Mouse (Mus musculus) cerebellum, adult 9-11 months (tissue): ENCODE results near the gene Map2k2.

Source experiments
- DNase-seq: peaks from one replicate; pipeline ENCODE4 v3.0.0; 2022

The Map2k2 gene

GRCm38 (mm10) chr10:81106113-81106721 lies 502 bp downstream of the Map2k2 start:
- peak; percentile 87 for DNase-seq

DNA sequence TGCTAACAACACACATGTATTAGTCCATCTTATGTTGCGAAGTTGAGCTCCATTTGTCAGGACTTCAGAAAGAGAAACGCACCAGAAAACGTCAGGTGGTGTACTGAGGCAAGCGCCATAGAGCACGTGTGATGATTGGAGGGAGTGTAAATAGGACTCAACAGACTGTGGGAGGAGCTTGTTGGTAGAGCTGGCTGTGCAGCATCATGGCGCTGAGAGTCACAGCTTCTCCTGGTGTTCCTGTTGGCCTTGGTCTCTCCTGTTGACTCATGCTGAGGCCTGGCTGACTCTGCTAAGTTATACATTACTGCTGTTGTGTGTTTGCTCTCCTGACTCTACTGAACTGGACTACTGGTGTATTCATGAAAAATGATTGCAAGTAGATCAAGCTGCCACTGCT lies 7.2 kb downstream of the Map2k2 start:
- no peak for DNase-seq

DNA sequence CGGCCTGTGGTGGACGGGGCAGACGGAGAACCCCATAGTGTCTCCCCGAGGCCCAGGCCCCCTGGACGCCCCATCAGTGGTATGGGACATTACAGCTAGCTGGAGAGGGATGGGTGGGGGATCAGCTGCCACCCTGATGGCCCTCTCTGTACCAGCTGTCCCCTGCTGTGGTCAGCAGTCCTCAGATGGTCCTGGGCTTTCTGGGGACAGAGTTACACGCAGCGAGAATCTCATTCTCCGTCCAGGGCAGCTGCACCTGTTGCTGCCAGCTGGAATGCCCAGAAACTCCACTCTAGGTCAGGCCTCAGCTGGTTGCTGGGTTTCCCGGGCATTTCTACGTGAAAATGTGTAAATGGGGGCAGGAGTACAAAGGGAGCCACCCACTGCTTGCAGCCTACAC lies 13.9 kb downstream of the Map2k2 start:
- DNase-seq = no peak

GRCm38 (mm10) chr10:81120650-81121049 lies 14.9 kb downstream of the Map2k2 start:
- no peak for DNase-seq

- DNase-seq = no peak
Observed at GRCm38 (mm10) chr10:81122889-81123288, 17.2 kb downstream of the Map2k2 start.

GRCm38 (mm10) chr10:81123500-81123899 lies 17.8 kb downstream of the Map2k2 start:
- DNase-seq = no peak

- DNase-seq = peak; percentile 74
Observed at GRCm38 (mm10) chr10:81134181-81134587, 28.5 kb downstream of the Map2k2 start.

DNA sequence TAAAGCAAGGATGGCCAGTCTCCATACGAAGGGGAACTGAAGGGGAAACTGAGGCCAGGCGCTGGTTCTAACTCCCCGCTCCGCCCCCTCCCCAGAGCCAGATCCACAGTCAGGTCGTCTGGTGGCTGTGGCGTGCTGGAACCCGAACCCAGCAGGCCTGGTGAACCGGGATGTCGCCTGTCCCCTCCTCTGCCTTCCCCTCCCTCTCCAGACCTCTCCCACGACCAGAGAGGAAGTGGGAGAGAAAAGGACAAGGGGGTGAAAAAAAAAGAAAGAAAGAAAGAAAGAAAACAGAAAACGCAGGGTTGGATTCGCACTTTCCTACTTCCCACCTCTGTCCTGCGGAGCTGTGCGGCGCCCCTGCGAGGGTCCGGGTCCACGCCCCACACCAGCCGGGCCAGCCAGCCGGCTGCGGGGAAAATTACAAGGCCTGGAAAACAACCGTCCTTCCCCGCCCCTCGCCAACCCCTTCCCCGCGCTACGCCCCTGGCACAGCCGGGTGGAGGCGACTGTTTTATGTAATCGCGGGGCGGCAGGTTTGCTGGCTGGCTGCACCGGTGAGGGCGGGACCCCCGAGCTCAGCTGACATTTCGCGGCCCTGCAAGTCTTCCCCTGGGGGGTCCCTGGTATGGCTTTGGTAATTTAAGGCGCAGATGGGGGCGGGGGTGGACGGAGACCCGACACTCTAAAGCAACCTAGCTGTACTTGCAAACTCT lies 29.4 kb downstream of the Map2k2 start, which contains the start of gene Zbtb7a:
Gene Zbtb7a (plus strand): TSS at position 255 of the 716 bp plus-strand sequence.
- DNase-seq = peak; percentile 75

DNA sequence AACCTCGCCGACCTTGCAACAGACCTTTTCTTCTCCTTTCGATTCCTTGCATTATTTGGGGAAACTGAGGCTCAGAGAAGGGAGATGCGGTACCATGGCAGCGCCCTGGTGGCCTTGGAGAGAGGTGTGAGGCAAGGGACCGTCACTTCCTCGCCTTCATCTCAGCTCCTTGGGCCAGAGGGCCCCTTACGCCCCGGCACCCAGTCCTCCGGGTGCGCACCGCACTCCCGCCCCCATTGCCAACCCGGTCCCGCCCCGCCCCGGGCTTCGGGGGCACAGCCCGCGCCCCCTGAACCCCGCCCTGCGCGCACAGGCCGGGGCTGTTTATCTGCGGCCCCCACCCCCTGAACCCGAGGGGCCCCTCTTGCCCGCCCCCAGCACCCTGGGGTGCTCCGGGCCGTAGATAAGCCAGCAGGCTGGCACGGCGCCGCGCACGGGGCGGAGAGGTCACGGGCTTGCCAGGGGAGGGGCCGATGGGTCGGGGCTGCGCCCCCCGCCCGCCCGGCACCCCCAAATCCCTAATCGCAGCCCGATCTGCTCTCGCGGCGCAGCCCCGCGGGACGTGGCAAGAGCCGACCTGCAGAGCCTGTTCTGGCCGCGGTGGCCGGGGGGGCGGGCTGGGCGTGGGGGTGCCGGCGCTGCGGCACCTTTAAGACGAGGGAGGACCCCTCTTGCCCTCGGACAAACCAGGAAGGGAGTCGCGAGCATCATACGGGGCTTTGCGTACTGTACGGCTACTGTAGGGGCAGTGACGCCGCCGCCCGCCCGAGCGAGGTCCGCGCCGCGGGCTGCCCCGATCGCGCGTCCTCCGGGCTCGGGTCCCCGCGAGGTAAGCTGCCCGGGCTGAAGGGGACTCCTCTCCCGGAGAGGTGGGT lies 30.4 kb downstream of the Map2k2 start:
- DNase-seq = peak; percentile 84

GRCm38 (mm10) chr10:81136706-81137231 lies 31.1 kb downstream of the Map2k2 start:
- peak; percentile 92 for DNase-seq

GRCm38 (mm10) chr10:81137252-81138130 lies 31.8 kb downstream of the Map2k2 start:
- DNase-seq = peak; percentile 100

DNA sequence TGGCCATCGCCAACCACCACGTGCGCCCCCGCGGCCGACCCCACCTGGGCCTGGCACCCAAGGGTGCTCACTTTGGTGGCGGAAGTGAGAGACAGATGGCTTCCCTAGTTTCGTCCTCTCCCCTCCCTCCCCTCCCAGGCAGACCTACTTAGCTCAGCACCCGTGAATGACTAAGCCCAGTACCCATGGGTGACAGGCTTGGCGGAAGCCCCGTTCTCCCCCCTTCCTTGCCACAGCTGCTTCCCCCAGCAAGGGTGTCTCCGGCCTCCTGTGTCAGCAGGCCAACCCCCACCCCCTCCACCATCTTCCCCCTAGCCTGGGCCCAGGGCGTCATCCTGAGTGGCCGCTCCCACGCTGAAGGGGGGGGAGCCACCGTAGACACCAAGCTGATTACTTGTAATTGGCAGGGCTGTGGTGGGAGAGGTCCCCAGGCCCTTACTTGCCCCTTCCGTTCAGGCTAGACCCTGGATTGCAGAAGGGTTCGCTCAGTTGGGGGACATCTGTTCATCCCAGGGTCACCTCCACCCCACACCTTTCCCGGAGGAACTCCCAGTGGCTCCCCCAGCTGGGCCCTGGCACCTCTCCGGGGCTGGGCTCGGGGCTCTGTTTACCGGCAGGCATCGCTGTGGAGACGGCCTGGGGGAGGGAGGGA lies 32.5 kb downstream of the Map2k2 start:
- peak; percentile 84 for DNase-seq

- DNase-seq = peak; percentile 70
Observed at GRCm38 (mm10) chr10:81138821-81139528, 33.3 kb downstream of the Map2k2 start.

GRCm38 (mm10) chr10:81139529-81139846 lies 33.8 kb downstream of the Map2k2 start:
- DNase-seq = peak; percentile 72

DNA sequence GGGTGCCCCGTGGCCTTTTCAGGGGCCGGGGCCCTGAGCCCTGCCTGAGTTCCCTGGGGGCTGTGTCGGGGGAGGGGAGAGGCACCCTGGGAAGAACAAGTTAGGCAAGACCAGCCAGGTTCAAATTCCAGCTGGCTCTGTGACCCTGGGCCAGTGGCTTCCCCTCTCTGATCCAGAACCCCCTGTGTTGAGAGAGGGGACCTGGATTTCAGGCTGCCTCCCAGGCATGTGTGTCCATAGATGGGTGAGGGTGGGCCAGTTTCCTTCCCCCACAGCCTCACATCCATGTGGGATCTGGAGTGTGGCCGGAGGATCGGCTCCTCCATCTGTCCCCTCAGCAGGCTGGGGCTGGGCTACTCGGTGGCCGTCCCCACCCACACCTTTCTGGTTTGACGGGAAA lies 34.3 kb downstream of the Map2k2 start:
- peak; percentile 83 for DNase-seq

- DNase-seq = peak; percentile 76
Observed at GRCm38 (mm10) chr10:81140717-81141454, 35.2 kb downstream of the Map2k2 start.

GRCm38 (mm10) chr10:81141455-81142210 lies 35.9 kb downstream of the Map2k2 start:
- DNase-seq = no peak

GRCm38 (mm10) chr10:81142551-81142981 lies 36.9 kb downstream of the Map2k2 start:
- peak; percentile 80 for DNase-seq

DNA sequence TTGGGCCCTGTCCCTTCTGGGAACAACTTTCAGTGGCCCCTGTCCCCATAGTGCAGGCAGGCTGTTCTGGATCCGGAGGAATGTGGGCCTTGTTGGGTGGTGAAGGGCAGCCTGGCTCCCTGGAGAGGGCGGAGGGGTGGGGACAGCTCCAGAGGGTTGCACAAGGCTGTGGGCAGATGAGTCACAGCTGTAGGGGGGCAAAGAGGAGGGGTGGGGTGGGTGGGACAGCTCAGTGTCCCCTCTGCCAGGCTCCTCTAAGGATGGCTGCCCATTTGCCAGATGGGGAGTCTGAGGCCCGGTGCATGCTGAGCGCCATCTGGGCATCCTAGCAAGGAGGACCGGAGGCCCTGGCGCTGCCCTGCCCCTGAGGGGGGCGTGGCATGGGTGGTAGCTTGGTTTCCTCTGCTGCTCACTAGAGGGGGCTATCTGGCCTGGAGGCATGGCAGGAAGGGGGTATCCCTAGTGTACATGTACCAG lies 37.5 kb downstream of the Map2k2 start:
- peak; percentile 82 for DNase-seq
